Mouse (Mus musculus): Measurements from ENCODE around the gene Exoc6. TPM values are rescaled to one million over a fixed set of nuclear protein-coding genes. Genes with fewer than 3 reads are reported as not detected.

Exoc6 gene
- polyA plus RNA-seq, 1 experiment, result 8.7 TPM

DNA sequence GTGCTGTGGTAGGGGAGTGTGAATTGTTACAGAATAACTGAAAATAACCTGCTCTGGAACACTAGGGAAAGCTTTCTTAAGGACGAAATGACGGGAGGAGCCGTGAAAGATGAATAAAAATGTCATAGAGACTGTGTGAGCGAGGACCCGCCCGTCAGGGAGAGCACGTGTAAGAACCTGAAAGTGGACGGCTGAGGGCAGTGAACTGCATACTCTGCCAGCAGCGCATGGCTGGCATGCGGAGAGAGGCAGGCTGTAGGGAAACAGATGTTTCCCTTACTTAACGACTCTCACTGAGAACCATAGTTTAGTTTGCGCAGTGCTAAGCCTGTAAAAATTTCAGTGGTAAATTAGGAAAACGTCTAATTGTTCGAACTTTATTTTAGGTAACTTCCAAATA is 35.0 kb downstream of the Exoc6 start:
- no peak overlapping the region for H3K27ac ChIP-seq (ENCODE audit: control insufficient read depth, insufficient read depth, low read length)
- DNase-seq, result no peak
- H3K4me3 ChIP-seq (ENCODE audit: control insufficient read depth, insufficient read depth, low read length), result no peak overlapping the region
- TF ChIP-seq CTCF (IDR thresholded peaks at IDR 0.05; ENCODE audit: borderline replicate concordance, control insufficient read depth, extremely low read depth, insufficient read depth, low read length, poor library complexity), result no peak
- TF ChIP-seq POLR2A (IDR thresholded peaks at IDR 0.05; ENCODE audit: control insufficient read depth, extremely low read depth, insufficient read depth, low read length, poor library complexity), result no peak
- 11% methylated on average over 14 of the region's 14 CpGs for WGBS
- peaks cover 3% of the 10 kb centered on the region for H3K4me1 ChIP-seq (replicated peaks; ENCODE audit: control insufficient read depth, insufficient read depth, low read length)
- H3K27me3 ChIP-seq (ENCODE audit: control insufficient read depth, insufficient read depth, low read length), result no peaks in the 10 kb centered on the region
- H3K36me3 ChIP-seq (ENCODE audit: control insufficient read depth, insufficient read depth, low read length), result no peaks in the 10 kb centered on the region; the same call in 1 of the 2 replicates

DNA sequence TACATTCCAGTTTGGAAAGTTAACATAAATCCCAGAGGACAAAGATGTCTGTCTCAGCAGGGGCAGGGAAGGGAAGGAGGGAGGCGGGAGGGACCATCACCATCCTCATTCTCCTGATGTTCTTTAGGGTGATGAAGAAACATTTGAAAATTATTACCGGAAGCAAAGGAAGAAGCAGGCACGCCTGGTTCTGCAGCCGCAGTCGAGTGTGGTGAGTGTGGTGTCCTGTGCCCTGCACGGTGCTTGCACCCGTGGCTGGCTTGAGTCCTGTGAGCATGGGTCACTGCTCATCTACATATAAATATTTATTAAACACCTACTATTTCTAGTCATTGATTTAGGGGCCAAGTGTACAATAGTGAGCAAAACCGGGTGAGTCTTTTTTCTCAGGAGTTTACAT is 35.5 kb downstream of the Exoc6 start:
- Histone ChIP-seq H3K27me3 (ENCODE audit: control insufficient read depth, insufficient read depth, low read length) (no peaks in the 10 kb centered on the region), H3K27ac (ENCODE audit: control insufficient read depth, insufficient read depth, low read length) (no peak overlapping the region; the same call in 1 of the 2 replicates), H3K36me3 (ENCODE audit: control insufficient read depth, insufficient read depth, low read length) (no peaks in the 10 kb centered on the region; the same call in 1 of the 2 replicates), H3K4me1 (replicated peaks; ENCODE audit: control insufficient read depth, insufficient read depth, low read length) (peaks cover 3% of the 10 kb centered on the region), H3K4me3 (ENCODE audit: control insufficient read depth, insufficient read depth, low read length) (no peak overlapping the region)
- TF ChIP-seq CTCF (IDR thresholded peaks at IDR 0.05; ENCODE audit: borderline replicate concordance, control insufficient read depth, extremely low read depth, insufficient read depth, low read length, poor library complexity) (no peak), POLR2A (IDR thresholded peaks at IDR 0.05; ENCODE audit: control insufficient read depth, extremely low read depth, insufficient read depth, low read length, poor library complexity) (no peak)
- DNase-seq, result no peak
- WGBS, result 23% methylated on average over 8 of the region's 8 CpGs

- TF ChIP-seq CTCF (IDR thresholded peaks at IDR 0.05; ENCODE audit: borderline replicate concordance, control insufficient read depth, extremely low read depth, insufficient read depth, low read length, poor library complexity), result no peak
- TF ChIP-seq POLR2A (IDR thresholded peaks at IDR 0.05; ENCODE audit: control insufficient read depth, extremely low read depth, insufficient read depth, low read length, poor library complexity), result no peak
- Histone ChIP-seq H3K4me3 (ENCODE audit: control insufficient read depth, insufficient read depth, low read length) (no peak overlapping the region), H3K27ac (ENCODE audit: control insufficient read depth, insufficient read depth, low read length) (no peak overlapping the region), H3K4me1 (replicated peaks; ENCODE audit: control insufficient read depth, insufficient read depth, low read length) (peaks cover 3% of the 10 kb centered on the region), H3K27me3 (ENCODE audit: control insufficient read depth, insufficient read depth, low read length) (no peaks in the 10 kb centered on the region), H3K36me3 (ENCODE audit: control insufficient read depth, insufficient read depth, low read length) (peaks cover 9% of the 10 kb centered on the region)
- 96% methylated on average over 7 of the region's 7 CpGs for WGBS
- no peak for DNase-seq
Measured at GRCm38 (mm10) chr19:37590544-37590943, 40.3 kb downstream of the Exoc6 start.

DNA sequence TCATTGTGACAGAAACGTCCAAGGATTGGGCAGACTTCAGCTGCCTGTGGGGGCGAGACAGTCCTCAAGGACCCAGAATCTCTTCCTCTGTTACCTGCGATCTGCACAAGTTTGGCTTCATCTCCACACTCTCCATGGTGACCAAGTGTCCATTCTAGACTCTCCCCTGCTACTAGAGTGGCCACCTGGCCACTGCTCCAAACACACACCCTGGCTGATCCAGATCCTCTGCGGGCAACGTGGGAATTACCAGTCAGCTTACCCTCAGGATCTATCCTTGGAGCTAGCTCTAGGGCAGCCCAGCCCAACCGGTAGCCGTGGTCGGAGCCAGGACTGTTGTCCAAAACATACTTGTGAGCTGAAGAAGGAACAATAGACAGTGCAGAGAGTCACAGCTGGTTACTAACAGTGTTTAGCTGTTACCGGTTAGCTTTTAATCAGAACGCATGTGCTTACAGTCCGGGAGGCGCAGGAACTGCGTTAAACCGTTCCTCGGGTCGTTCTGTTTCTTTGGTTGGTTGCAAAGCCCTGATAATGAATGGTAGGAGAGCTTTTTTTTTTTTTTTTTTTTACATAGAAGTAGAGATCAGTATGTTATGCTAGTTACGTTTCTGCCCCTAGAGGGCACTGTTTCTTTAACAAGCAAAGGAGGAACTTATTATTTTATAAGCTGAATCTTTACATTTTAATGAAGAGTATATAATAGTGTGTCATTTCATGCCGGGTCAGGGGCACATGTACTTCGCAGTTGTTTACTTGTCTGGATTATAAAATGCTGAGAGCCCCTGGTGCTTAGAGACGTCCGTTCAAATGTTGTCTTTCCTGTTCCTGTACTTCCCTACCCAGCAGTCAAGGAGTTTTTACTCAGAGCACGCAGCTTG is 52.0 kb downstream of the Exoc6 start:
- TF ChIP-seq POLR2A (IDR thresholded peaks at IDR 0.05; ENCODE audit: control insufficient read depth, extremely low read depth, insufficient read depth, low read length, poor library complexity) (no peak), CTCF (IDR thresholded peaks at IDR 0.05; ENCODE audit: borderline replicate concordance, control insufficient read depth, extremely low read depth, insufficient read depth, low read length, poor library complexity) (no peak)
- Histone ChIP-seq H3K4me3 (ENCODE audit: control insufficient read depth, insufficient read depth, low read length) (no peak overlapping the region), H3K36me3 (ENCODE audit: control insufficient read depth, insufficient read depth, low read length) (no peaks in the 10 kb centered on the region), H3K4me1 (replicated peaks; ENCODE audit: control insufficient read depth, insufficient read depth, low read length) (no peaks in the 10 kb centered on the region), H3K27me3 (ENCODE audit: control insufficient read depth, insufficient read depth, low read length) (no peaks in the 10 kb centered on the region), H3K27ac (ENCODE audit: control insufficient read depth, insufficient read depth, low read length) (no peak overlapping the region)
- DNase-seq, result peak; percentile 19
- WGBS, result 54% methylated on average over 22 of the region's 22 CpGs

- no peak overlapping the region for H3K4me3 ChIP-seq (ENCODE audit: control insufficient read depth, insufficient read depth, low read length)
- 94% methylated on average over 7 of the region's 7 CpGs for WGBS
- H3K4me1 ChIP-seq (replicated peaks; ENCODE audit: control insufficient read depth, insufficient read depth, low read length), result no peaks in the 10 kb centered on the region
- no peak overlapping the region for H3K27ac ChIP-seq (ENCODE audit: control insufficient read depth, insufficient read depth, low read length)
- no peaks in the 10 kb centered on the region for H3K36me3 ChIP-seq (ENCODE audit: control insufficient read depth, insufficient read depth, low read length)
- TF ChIP-seq POLR2A (IDR thresholded peaks at IDR 0.05; ENCODE audit: control insufficient read depth, extremely low read depth, insufficient read depth, low read length, poor library complexity) (no peak), CTCF (IDR thresholded peaks at IDR 0.05; ENCODE audit: borderline replicate concordance, control insufficient read depth, extremely low read depth, insufficient read depth, low read length, poor library complexity) (no peak)
- no peaks in the 10 kb centered on the region for H3K27me3 ChIP-seq (ENCODE audit: control insufficient read depth, insufficient read depth, low read length)
- no peak for DNase-seq
Measured at GRCm38 (mm10) chr19:37609991-37610390, 59.8 kb downstream of the Exoc6 start.

GRCm38 (mm10) chr19:37612893-37613292 is 62.7 kb downstream of the Exoc6 start:
- no peaks in the 10 kb centered on the region for H3K4me1 ChIP-seq (replicated peaks; ENCODE audit: control insufficient read depth, insufficient read depth, low read length)
- TF ChIP-seq POLR2A (IDR thresholded peaks at IDR 0.05; ENCODE audit: control insufficient read depth, extremely low read depth, insufficient read depth, low read length, poor library complexity) (no peak), CTCF (IDR thresholded peaks at IDR 0.05; ENCODE audit: borderline replicate concordance, control insufficient read depth, extremely low read depth, insufficient read depth, low read length, poor library complexity) (no peak)
- no peak for DNase-seq
- no peak overlapping the region for H3K4me3 ChIP-seq (ENCODE audit: control insufficient read depth, insufficient read depth, low read length)
- H3K36me3 ChIP-seq (ENCODE audit: control insufficient read depth, insufficient read depth, low read length), result no peaks in the 10 kb centered on the region
- WGBS, result 94% methylated on average over 7 of the region's 7 CpGs
- no peaks in the 10 kb centered on the region for H3K27me3 ChIP-seq (ENCODE audit: control insufficient read depth, insufficient read depth, low read length)
- H3K27ac ChIP-seq (ENCODE audit: control insufficient read depth, insufficient read depth, low read length), result no peak overlapping the region
